Mouse (Mus musculus) mouse embryonic stem cell (cell line): ENCODE measurements at regions not wholly inside any gene's neighbourhood (a gene's known extent, or its start where the extent isn't known, plus 50 kb on each side); places are given as distances from the start of the nearest gene placed in this dataset.

Source experiments
- in situ Hi-C, 2 experiments: fragments of 300-500 bp; cut with MboI; formaldehyde crosslinking; loops; 1 replicate in 1 of 2; 3 replicates in 1 of 2; pipeline ENCODE4 v1.14.3; 2019 to 2020; ENCODE audit warnings: low sequenced_read_pairs in 2 of 2, low pct_unique_long_range_greater_than_20kb in 1 of 2, mixed read lengths in 1 of 2; ENCODE audit not compliant: unreplicated experiment in 1 of 2

DNA sequence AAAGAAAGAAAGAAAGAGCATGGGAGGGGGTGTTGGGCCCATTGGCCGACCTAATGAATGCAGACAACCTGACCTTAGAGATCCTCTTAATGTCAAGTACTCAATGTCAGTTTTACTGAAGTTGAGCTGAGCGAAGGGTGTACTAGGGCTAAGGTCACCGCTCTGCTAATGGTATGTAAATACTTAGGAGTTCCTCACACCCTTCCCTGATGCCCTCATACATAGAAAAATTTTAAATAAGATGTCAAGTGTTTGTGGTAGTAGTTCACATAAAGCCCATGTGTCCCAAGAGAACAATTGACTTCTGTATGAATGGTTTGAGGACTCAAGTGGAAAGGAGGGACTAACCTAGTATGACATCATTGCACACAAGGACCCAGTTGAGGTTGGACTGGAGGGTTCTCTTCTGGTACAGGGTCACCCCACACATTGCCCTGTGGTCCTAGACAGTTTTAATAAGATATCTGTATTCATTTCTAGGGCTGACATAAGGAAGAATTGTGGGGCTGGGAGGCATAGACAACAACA lies 490.0 kb upstream of the Gm10131 start:
- in situ Hi-C loops = no loop called here

GRCm38 (mm10) chr8:34600880-34601279 lies 489.3 kb upstream of the Gm10131 start:
- in situ Hi-C loops = no loop called here

DNA sequence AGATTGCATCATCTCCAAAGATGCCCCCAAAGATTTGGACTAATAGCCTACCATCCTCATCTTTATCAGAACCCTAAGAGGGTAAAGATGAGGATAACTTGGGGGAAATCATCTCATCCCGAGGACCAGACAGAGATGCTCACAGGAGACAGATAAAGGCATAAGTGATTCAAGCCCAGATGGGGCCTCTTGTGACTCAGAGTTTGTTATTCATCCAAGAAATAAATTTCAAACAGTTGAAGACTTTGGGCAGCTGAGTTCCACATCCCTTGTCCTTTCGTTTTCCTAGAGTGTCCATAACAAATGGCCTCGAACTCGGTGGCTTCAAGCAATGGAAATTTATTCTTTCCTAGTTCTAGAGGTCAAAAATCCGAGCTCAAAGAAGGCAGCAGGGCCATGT lies 485.1 kb upstream of the Gm10131 start:
- in situ Hi-C loops = no loop called here

GRCm38 (mm10) chr8:34590976-34591749 lies 479.6 kb upstream of the Gm10131 start:
- in situ Hi-C loops = no loop called here

GRCm38 (mm10) chr8:34578043-34578442 lies 466.5 kb upstream of the Gm10131 start:
- in situ Hi-C loops = no loop called here

GRCm38 (mm10) chr8:34574009-34574408 lies 462.5 kb upstream of the Gm10131 start:
- in situ Hi-C loops = no loop called here

GRCm38 (mm10) chr8:34573007-34573881 lies 461.7 kb upstream of the Gm10131 start:
- in situ Hi-C loops = no loop called here

GRCm38 (mm10) chr8:34571736-34572135 lies 460.2 kb upstream of the Gm10131 start:
- in situ Hi-C loops = no loop called here

DNA sequence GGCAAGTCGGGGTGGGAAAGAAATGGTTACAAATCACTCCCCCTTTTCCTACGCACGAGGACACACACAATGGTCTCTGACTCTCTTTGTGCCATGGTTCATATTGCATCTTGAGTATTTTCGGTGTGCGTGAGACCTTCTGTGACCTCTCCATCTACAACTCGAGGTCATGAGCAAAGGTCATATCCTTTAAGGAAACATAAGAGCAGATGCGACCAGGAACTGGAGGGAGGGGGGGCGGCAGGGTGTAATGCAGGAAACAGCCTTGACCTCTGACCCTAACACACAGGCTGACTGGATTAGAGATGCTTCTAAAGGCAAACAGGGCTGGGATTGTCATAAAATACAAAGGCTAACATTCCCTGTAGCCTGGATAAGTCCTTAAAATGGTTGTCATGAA lies 450.7 kb upstream of the Gm10131 start:
- in situ Hi-C loops = no loop called here

- in situ Hi-C loops = no loop called here
These were observed 438.2 kb upstream of the Gm10131 start for GRCm38 (mm10) chr8:34549786-34550185.

GRCm38 (mm10) chr8:34546815-34547214 lies 435.3 kb upstream of the Gm10131 start:
- in situ Hi-C loops = no loop called here

GRCm38 (mm10) chr8:34542361-34543038 lies 431.0 kb upstream of the Gm10131 start:
- in situ Hi-C loops = no loop called here

DNA sequence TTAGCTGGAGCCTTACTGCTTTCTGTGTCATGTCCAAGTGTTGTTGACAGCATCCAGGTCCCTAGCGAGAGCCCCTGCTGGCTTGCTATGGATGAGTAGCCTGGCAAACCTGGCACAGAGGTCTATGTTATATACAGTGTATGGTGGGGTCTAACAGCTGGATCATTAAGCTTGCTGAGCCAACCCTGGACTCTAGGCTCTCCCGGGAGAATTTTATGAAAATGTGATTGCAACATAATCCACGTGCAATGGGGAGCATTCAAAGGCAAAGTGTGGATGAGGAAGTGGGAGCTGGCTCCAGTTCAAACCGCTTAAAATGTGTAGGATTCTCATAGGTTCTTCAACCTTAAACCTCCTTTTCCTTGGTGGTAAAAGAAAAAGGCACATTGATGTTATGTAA lies 427.7 kb upstream of the Gm10131 start:
- in situ Hi-C loops = no loop called here

DNA sequence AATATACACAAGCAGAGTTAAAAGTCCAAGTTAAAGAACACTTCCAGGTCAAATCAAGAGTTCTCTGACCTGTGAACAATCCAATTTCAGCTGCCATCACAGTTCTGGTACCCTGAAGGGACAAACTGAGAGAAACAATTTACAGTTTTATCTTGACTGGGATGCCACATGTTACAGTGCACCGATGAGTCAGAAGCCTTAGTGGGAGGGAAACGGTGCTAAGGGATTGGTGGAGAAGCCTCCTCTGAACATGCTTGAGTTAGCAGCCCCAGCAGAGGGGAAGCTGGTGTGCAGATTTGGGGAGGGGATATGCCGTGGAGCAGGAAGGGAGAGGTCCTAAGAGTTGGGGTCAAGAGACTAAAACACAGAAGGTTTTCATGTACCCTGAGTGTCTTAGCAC lies 423.9 kb upstream of the Gm10131 start:
- in situ Hi-C loops = no loop called here

DNA sequence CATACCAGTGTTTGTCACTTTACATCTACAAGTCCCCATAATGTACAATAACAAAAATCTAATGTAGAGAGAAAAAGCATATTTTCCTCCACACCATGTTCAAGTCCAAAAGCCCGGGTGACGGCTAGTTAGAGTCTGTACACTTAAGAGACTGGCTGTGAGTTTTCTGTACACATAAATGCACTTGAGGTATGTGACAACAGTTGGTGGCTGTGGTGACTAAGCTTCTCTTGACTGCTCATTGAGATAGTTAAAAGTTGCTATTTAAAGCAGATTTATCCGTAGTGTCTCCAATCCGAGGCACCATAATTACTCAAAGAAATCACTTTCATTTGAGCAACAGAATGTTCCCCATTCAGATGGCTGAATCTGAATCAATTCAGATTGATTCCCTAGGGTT lies 421.9 kb upstream of the Gm10131 start:
- in situ Hi-C loops = no loop called here

- in situ Hi-C loops = no loop called here
These were observed 419.6 kb upstream of the Gm10131 start for GRCm38 (mm10) chr8:34530896-34531679.

- in situ Hi-C loops = no loop called here
These were observed 418.5 kb upstream of the Gm10131 start for GRCm38 (mm10) chr8:34530046-34530445.

- in situ Hi-C loops = no loop called here
These were observed 417.9 kb upstream of the Gm10131 start for GRCm38 (mm10) chr8:34529452-34529851.
